Mouse (Mus musculus): ENCODE measurements around the gene Rhox2f.
"Not testable (repeated sequence)": the region's sequence is repeated elsewhere in the genome, so short reads cannot be mapped to it uniquely, and the experiment has no call there.

Rhox2f gene

GRCm38 (mm10) chrX:37571105-37571504, at the start of gene Rhox2f:
Gene Rhox2f, plus strand, starts transcription at chrX:37571405.
- DNase-seq (ENCODE audit: low spot score): not testable (repeated sequence)

- DNase-seq (ENCODE audit: low spot score): not testable (repeated sequence)
Observed at GRCm38 (mm10) chrX:37530152-37530551, 41.1 kb upstream of the Rhox2f start, which contains the start of gene Rhox2e. Gene Rhox2e, plus strand, starts transcription at chrX:37530452.

GRCm38 (mm10) chrX:37541719-37542118, 29.5 kb upstream of the Rhox2f start, which contains the start of gene Rhox3e:
Gene Rhox3e, plus strand, starts transcription at chrX:37542019.
- not testable (repeated sequence) for DNase-seq (ENCODE audit: low spot score)

- not testable (repeated sequence) for DNase-seq (ENCODE audit: low spot score)
Observed at GRCm38 (mm10) chrX:37557112-37557511, 14.1 kb upstream of the Rhox2f start, which contains the start of gene Rhox4e. Gene Rhox4e, plus strand, starts transcription at chrX:37557412.

GRCm38 (mm10) chrX:37572638-37573037, 1.4 kb downstream of the Rhox2f start:
- not testable (repeated sequence) for DNase-seq (ENCODE audit: low spot score)

GRCm38 (mm10) chrX:37580692-37581091, 9.5 kb downstream of the Rhox2f start, which contains the start of gene Rhox3f:
Gene Rhox3f, plus strand, starts transcription at chrX:37580992.
- DNase-seq (ENCODE audit: low spot score): not testable (repeated sequence)

- not testable (repeated sequence) for DNase-seq (ENCODE audit: low spot score)
Observed at GRCm38 (mm10) chrX:37607604-37608003, 36.4 kb downstream of the Rhox2f start, which contains the start of gene Rhox4f. Gene Rhox4f, minus strand, starts transcription at chrX:37607704.
